In the genomic region with DNA sequence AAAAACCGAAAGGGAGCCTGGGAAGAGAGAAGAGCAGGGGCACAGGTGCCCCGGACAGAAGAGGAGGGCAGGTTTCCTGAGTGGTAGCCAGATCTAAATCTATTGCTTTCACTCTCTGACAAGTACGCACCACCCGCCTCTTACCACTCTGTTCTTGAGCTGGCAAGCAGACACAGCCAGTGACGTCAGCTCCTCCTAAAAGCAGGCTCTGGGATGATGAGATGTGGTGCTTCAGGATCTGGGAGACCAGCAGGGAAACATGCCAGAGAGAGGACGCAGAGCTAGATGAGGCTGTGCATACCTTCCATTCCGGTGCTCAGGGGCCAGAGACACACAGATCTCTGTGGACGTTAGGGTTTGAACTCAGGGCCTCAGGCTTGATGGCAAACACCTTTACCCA, we compare ENCODE assay signal across 22 mouse cellular contexts. TPM values are rescaled to one million over a fixed set of nuclear protein-coding genes. Genes with fewer than 3 reads are reported as not detected.
DNase-seq lines count a peak whose midpoint lies in the region; ATAC-seq lines count a peak whose summit lies in the region.
"Had no signal": no experiment of that assay in that cellular context is flagged by ENCODE, and none has a peak within 500 bp of the region (broad histone marks: within the 10 kb centered on the region; RNA-seq: fewer than 3 reads in every experiment).

No protein-coding gene starts in this region.

- no peak overlapping the region for H3K27ac ChIP-seq in midbrain, embryonic 11.5 days (ENCODE audit: low read depth, low read length)
- no peak overlapping the region for H3K27ac ChIP-seq in midbrain, embryonic 14.5 days (replicated peaks; ENCODE audit: low read depth, low read length)
- H3K27ac ChIP-seq: forebrain, embryonic 10.5 days; midbrain, embryonic 10.5 days; neural tube, embryonic 15.5 days had no signal

- 86% methylated on average over 8 of the region's 8 CpGs for WGBS in midbrain, embryonic 11.5 days
- 91% methylated on average over 8 of the region's 8 CpGs for WGBS in midbrain, embryonic 14.5 days

- intact Hi-C loops in left cerebral cortex, postnatal 36 days (cut with DNase I), result no loop called here

- H3K4me2 ChIP-seq in midbrain, embryonic 11.5 days, result no peak overlapping the region
- no peak overlapping the region for H3K4me2 ChIP-seq in midbrain, embryonic 14.5 days (ENCODE audit: low read length)
- H3K4me2 ChIP-seq: neural tube, embryonic 15.5 days had no signal

- peak; percentile 17 for DNase-seq in midbrain, embryonic 11.5 days (ENCODE audit: low spot score, missing footprints)
- no peak for DNase-seq in midbrain, embryonic 14.5 days
- DNase-seq in layer of hippocampus, postnatal 10 days (ENCODE audit: low spot score in 2 of 2), result peak; percentile 12 to 19
- peak; percentile 23 to 39 for DNase-seq in left cerebral cortex, postnatal 36 days (ENCODE audit: low spot score in 2 of 2)
- no peak for DNase-seq in kidney, postnatal 36 days
- DNase-seq in urinary bladder, postnatal 36 days (ENCODE audit: low spot score in 2 of 2), result no peak
- no peak for DNase-seq in embryo, embryonic 9.5 days (ENCODE audit: extremely low spot score)
- DNase-seq: adrenal gland, postnatal 10 days; B cell, adult 2 months; cerebellum, adult 9-10 months; gastrocnemius, postnatal 14 days; kidney, adult 9 months; lung, postnatal 4 days; thymus, postnatal 36 days had no signal

- peaks cover 2% of the 10 kb centered on the region; the same call in 1 of the 2 replicates for H3K4me1 ChIP-seq in midbrain, embryonic 11.5 days (ENCODE audit: control insufficient read depth, insufficient read depth, low read length)
- H3K4me1 ChIP-seq in midbrain, embryonic 14.5 days (ENCODE audit: control insufficient read depth, insufficient read depth, low read length), result no peaks in the 10 kb centered on the region; the same call in 1 of the 2 replicates
- H3K4me1 ChIP-seq: neural tube, embryonic 15.5 days had no signal

- H3K9ac ChIP-seq in midbrain, embryonic 11.5 days (ENCODE audit: low read length), result no peak overlapping the region
- no peak overlapping the region for H3K9ac ChIP-seq in midbrain, embryonic 14.5 days (replicated peaks; ENCODE audit: low read length)
- H3K9ac ChIP-seq: neural tube, embryonic 15.5 days had no signal

- no peaks in the 10 kb centered on the region for H3K36me3 ChIP-seq in midbrain, embryonic 11.5 days (ENCODE audit: control insufficient read depth, insufficient read depth, low read length)
- no peaks in the 10 kb centered on the region for H3K36me3 ChIP-seq in midbrain, embryonic 14.5 days (ENCODE audit: control insufficient read depth, insufficient read depth, low read length)
- H3K36me3 ChIP-seq: forebrain, embryonic 10.5 days; midbrain, embryonic 10.5 days; neural tube, embryonic 15.5 days had no signal

- ATAC-seq in midbrain, embryonic 11.5 days (ENCODE audit: low FRiP score), result no peak
- ATAC-seq in midbrain, embryonic 14.5 days (ENCODE audit: low FRiP score, low TSS enrichment), result no peak

- no peaks in the 10 kb centered on the region for H3K9me3 ChIP-seq in midbrain, embryonic 11.5 days (ENCODE audit: control insufficient read depth, low read length)
- H3K9me3 ChIP-seq in midbrain, embryonic 14.5 days (ENCODE audit: control insufficient read depth, low read length), result no peaks in the 10 kb centered on the region
- H3K9me3 ChIP-seq: forebrain, embryonic 10.5 days; midbrain, embryonic 10.5 days; neural tube, embryonic 15.5 days had no signal

- H3K27me3 ChIP-seq in midbrain, embryonic 11.5 days (ENCODE audit: control insufficient read depth, insufficient read depth, low read length), result peaks cover 7% of the 10 kb centered on the region; the same call in 1 of the 2 replicates
- H3K27me3 ChIP-seq in midbrain, embryonic 14.5 days (ENCODE audit: control insufficient read depth, insufficient read depth, low read length), result peaks cover 15% of the 10 kb centered on the region
- H3K27me3 ChIP-seq: neural tube, embryonic 15.5 days had no signal

- no peak overlapping the region for H3K4me3 ChIP-seq in midbrain, embryonic 11.5 days (ENCODE audit: low read depth, low read length)
- H3K4me3 ChIP-seq in midbrain, embryonic 14.5 days (replicated peaks; ENCODE audit: low read depth, low read length), result no peak overlapping the region
- H3K4me3 ChIP-seq: forebrain, embryonic 10.5 days; midbrain, embryonic 10.5 days; neural tube, embryonic 15.5 days had no signal

RNA-seq across cellular contexts. Expression of a gene that starts 32.1 kb away (rescaled TPM):
- 2.4 and 3.2 TPM in 2 replicates for polyA plus RNA-seq in midbrain, embryonic 11.5 days (2014; fragmentation: Nextera tagmentation; extraction: Ambion mirVana)
- 5.6 and 8.1 TPM in 2 replicates for polyA plus RNA-seq in midbrain, embryonic 14.5 days (2014; fragmentation: Nextera tagmentation; extraction: Ambion mirVana)
- 10 to 100 TPM; 29.7 to 30.3 TPM for total RNA-seq in layer of hippocampus, postnatal 10 days (2021)
- total RNA-seq in left cerebral cortex, postnatal 36 days (2021), result 10 to 100 TPM; 34.4 to 35.9 TPM

RNA-seq across cellular contexts. Expression of a gene that starts 50.5 kb away (rescaled TPM):
- polyA plus RNA-seq in midbrain, embryonic 11.5 days (2014; fragmentation: Nextera tagmentation; extraction: Ambion mirVana), result 8.5 and 11.4 TPM in 2 replicates
- polyA plus RNA-seq in midbrain, embryonic 14.5 days (2014; fragmentation: Nextera tagmentation; extraction: Ambion mirVana), result 0.18 and 0.54 TPM in 2 replicates
- total RNA-seq in layer of hippocampus, postnatal 10 days (2021), result not detected
- total RNA-seq in left cerebral cortex, postnatal 36 days (2021), result not detected
- total RNA-seq: adrenal gland, postnatal 10 days; gastrocnemius, postnatal 14 days; heart, adult 8-10 months had no signal
- polyA plus RNA-seq: embryonic facial prominence, embryonic 14.5 days; intestine, embryonic 14.5 days; large intestine, adult 2 months; liver, embryonic 16.5 days had no signal

RNA-seq across cellular contexts. Expression of a gene that starts 57.2 kb away (rescaled TPM):
- 9.3 and 10.4 TPM in 2 replicates for polyA plus RNA-seq in midbrain, embryonic 11.5 days (2014; fragmentation: Nextera tagmentation; extraction: Ambion mirVana)
- 7.6 and 26.4 TPM in 2 replicates for polyA plus RNA-seq in midbrain, embryonic 14.5 days (2014; fragmentation: Nextera tagmentation; extraction: Ambion mirVana)
- 10 to 100 TPM; 16.7 to 18.1 TPM for total RNA-seq in layer of hippocampus, postnatal 10 days (2021)
- total RNA-seq in left cerebral cortex, postnatal 36 days (2021), result 1 to 10 TPM; 5.4 to 5.8 TPM

Comparison
In these comparisons a context has a peak if more than half of its experiments do, and no peak if none do; other contexts are left out.
1. DNase-seq: peak in midbrain, embryonic 11.5 days (single experiment), layer of hippocampus, postnatal 10 days (2 of 2) and left cerebral cortex, postnatal 36 days (2 of 2); none in midbrain, embryonic 14.5 days (single experiment), kidney, postnatal 36 days (0 of 2), urinary bladder, postnatal 36 days (0 of 2) and embryo, embryonic 9.5 days (single experiment).